Mouse (Mus musculus): Measurements from ENCODE around the gene Mob1a.

DNA sequence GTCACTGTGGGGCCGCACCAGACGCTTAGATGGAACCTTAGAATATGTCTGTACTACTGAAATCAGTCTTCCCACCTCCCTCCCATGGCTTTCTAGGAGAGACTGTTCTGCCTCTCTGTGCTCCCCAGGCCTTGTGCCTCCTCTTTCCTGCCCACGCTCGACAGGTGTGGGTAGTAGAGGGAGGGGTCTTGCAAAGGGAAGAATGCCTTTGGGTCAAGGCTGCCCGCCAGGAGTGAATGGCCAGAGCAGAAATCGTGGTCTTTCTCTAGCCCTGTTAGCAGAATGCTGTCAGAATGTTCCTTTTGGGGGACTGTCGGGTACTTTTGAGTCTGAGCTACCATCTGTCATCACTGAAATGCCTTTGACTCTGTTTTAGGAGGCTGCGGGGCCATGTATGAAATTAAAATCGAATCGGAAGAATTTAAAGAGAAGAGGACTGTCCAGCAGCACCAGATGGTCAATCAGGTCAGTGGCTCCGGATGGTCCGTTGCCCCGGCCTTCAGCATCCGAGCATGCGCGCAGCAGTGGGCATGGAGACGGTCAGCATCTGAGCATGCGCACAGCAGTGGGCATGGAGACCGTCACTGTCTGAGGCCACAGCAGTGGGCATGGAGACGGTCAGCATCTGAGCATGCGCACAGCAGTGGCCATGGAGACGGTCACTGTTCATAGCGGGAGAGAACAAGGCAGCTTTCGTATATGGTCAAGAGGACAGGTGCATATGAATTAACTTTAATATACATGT lies 27.0 kb downstream of the Mob1a start:
- TF ChIP-seq CTCF (IDR thresholded peaks at IDR 0.05; ENCODE audit: control insufficient read depth, insufficient read depth, insufficient read length): no peak
- no peak for TF ChIP-seq USF1 (IDR thresholded peaks at IDR 0.05; ENCODE audit: low read depth)
- TF ChIP-seq MYOG (IDR thresholded peaks at IDR 0.05; ENCODE audit: control insufficient read depth, extremely low read depth, insufficient read length): no peak

All from C2C12 (cell line).